In the genomic region with DNA sequence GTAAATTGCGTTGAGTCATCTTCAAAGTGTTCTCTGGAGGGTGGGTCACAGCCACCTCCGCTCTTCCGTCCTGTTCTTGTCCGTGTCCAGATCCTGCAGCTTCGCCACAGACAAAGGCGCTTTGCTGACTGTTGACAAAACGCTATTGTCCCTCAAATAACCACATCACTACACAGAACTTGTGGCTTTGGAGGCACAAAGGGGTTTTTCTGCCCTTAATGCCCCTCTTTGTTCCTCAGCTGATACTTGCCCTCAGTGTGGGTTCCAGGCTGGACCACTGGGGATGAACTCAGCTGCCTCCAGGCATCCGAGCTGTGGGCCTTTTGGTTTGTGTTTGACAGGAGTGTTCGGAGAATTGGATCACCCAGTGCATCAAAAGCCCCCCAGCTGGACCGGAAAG, we compare ENCODE assay signal across 26 mouse cellular contexts. TPM values are rescaled to one million over a fixed set of nuclear protein-coding genes. Genes with fewer than 3 reads are reported as not detected.
"Had no signal": no experiment of that assay in that cellular context is flagged by ENCODE, and none has a peak within 500 bp of the region (broad histone marks: within the 10 kb centered on the region; RNA-seq: fewer than 3 reads in every experiment).

No protein-coding gene starts in this region.

- ATAC-seq: intestine, postnatal 0 days; liver, embryonic 12.5 days; midbrain, embryonic 13.5 days; midbrain, embryonic 16.5 days had no signal

- H3K4me3 ChIP-seq: limb, embryonic 10.5 days; limb, embryonic 13.5 days; liver, embryonic 12.5 days; liver, embryonic 15.5 days; lung, embryonic 15.5 days; megakaryocyte, embryonic 14.5 days; midbrain, embryonic 10.5 days; midbrain, embryonic 13.5 days; myocyte; neural tube, embryonic 13.5 days; stomach, embryonic 15.5 days had no signal

- H3K27ac ChIP-seq: kidney, postnatal 0 days; limb, embryonic 10.5 days; limb, embryonic 13.5 days; liver, embryonic 12.5 days; liver, embryonic 15.5 days; lung, embryonic 15.5 days; midbrain, embryonic 10.5 days; midbrain, embryonic 13.5 days; neural tube, embryonic 13.5 days; stomach, embryonic 15.5 days had no signal

- DNase-seq: kidney, adult 2 months; kidney, postnatal 36 days; liver; lung, adult 18-20 months; lung, postnatal 10 days; lung, postnatal 36 days; retina, postnatal 1 day; right cerebral cortex, postnatal 14 days; right cerebral cortex, postnatal 4 days; thymus, adult 18-20 months; thymus, postnatal 36 days had no signal

RNA-seq across cellular contexts. Expression of a gene that starts 3.6 kb away (rescaled TPM):
- total RNA-seq: monocyte, adult 5-6 weeks had no signal
